Mouse (Mus musculus): ENCODE data around the gene Rfesd. TPM values are rescaled to one million over a fixed set of nuclear protein-coding genes. Genes with fewer than 3 reads are reported as not detected.

Gene Rfesd
- polyA plus RNA-seq (2015; fragmentation: Nextera tagmentation; extraction: Ambion mirVana), result 120 and 140 TPM in 2 replicates

DNA sequence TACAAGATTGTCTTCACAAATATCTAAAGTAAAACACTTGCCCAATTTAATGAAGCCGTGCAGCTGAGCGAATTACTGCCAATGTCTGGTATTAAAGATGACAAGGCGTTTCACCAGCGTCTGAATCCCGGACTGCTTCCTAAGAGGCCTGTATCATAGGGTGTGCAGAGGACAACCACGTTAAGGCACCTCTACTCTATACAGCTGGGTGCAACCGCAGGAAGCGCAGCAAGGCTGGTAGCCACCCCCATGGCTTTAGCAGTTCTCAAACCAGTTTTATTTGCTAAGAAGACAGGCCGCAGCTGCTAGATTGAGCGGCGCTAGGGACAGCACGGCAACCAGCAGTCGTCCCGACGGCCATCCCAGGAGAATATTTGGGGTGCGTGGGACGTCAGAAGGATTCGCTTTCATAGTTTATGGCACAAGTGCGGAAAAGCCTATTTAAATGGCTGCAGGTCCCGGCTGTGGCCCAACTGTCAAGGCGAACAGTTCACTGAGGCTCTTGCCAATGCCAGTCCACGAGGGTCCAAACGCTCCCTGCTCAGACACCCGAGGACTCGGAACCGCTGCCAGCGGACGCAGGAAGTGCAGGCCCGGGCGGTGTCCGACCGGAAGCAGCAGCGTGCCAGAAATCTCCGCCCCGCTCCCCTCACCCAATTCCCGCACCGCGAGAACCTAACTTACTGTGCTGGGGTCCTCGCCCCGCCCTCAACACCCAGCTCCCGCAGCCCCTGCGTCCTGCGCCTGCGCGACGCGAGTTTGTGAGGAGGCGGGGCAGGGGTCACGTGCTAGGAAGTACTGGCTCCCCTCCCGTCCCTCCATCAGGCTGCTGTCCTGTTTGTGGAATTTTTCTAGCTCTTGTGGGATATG, at the start of gene Rfesd:
TSS of gene Rfesd (minus strand) at position 746 of the 870 bp plus-strand sequence.
- H3K27me3 ChIP-seq (ENCODE audit: control insufficient read depth, insufficient read depth, low read depth, low read length), result no peaks in the 10 kb centered on the region
- ATAC-seq (ENCODE audit: low read depth), result peak; percentile 87
- peak within 1 kb of the TSS; percentile 96 for H3K27ac ChIP-seq (ENCODE audit: low read length)
- H3K4me2 ChIP-seq (ENCODE audit: low read depth, low read length), result peak within 1 kb of the TSS; percentile 82
- peak within 1 kb of the TSS; percentile 82 for H3K9ac ChIP-seq (ENCODE audit: low read depth, low read length)
- peaks cover 3% of the 10 kb centered on the region for H3K4me1 ChIP-seq (ENCODE audit: control insufficient read depth, low read depth, low read length)
- WGBS (ENCODE audit: insufficient replicate concordance), result under 1% methylated on average over 50 of the region's 50 CpGs
- H3K9me3 ChIP-seq (replicated peaks; ENCODE audit: control insufficient read depth, low read length), result no peaks in the 10 kb centered on the region
- H3K4me3 ChIP-seq (ENCODE audit: low read depth, low read length), result peak within 1 kb of the TSS; percentile 81
- H3K36me3 ChIP-seq (ENCODE audit: control insufficient read depth, insufficient read depth), result no peaks in the 10 kb centered on the region; the same call in 1 of the 2 replicates

DNA sequence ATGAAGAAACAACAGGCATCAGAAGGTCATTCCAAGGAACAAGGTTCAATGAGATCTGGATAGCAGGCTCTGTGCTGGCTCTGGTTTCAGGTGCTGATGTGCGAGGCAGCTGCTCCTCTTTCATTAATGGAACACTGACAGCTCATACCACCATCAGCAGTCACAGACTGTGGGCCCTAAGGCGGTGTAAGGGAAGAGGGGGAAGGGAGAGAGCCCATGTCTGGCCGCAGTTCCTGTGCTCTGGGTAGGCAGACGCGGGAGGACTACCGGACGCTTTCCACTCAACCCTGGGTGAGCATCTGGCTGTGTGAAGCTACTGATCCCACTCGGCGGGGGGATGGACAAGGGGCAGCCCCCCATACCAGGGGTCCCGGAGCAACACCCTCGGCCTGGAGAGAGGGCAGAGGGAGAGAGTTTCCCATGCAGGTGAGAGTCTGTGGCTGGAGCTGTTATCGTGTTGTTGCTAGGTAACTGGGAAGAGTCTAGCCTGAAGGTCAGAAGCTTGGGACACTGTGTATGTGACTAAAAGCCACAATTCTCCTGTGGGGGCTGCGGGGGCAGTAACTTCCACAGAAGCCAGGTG, 45.9 kb upstream of the Rfesd start:
- H3K4me2 ChIP-seq (ENCODE audit: low read depth, low read length), result no peak overlapping the region
- H3K4me3 ChIP-seq (ENCODE audit: low read depth, low read length), result no peak overlapping the region
- H3K36me3 ChIP-seq (ENCODE audit: control insufficient read depth, insufficient read depth), result no peaks in the 10 kb centered on the region; the same call in 1 of the 2 replicates
- H3K9me3 ChIP-seq (replicated peaks; ENCODE audit: control insufficient read depth, low read length), result no peaks in the 10 kb centered on the region
- H3K9ac ChIP-seq (ENCODE audit: low read depth, low read length), result no peak overlapping the region
- H3K27ac ChIP-seq (ENCODE audit: low read length), result no peak overlapping the region
- no peak for ATAC-seq (ENCODE audit: low read depth)
- H3K4me1 ChIP-seq (ENCODE audit: control insufficient read depth, low read depth, low read length), result no peaks in the 10 kb centered on the region
- WGBS (ENCODE audit: insufficient replicate concordance), result 79% methylated on average over 13 of the region's 13 CpGs
- H3K27me3 ChIP-seq (ENCODE audit: control insufficient read depth, insufficient read depth, low read depth, low read length), result no peaks in the 10 kb centered on the region

DNA sequence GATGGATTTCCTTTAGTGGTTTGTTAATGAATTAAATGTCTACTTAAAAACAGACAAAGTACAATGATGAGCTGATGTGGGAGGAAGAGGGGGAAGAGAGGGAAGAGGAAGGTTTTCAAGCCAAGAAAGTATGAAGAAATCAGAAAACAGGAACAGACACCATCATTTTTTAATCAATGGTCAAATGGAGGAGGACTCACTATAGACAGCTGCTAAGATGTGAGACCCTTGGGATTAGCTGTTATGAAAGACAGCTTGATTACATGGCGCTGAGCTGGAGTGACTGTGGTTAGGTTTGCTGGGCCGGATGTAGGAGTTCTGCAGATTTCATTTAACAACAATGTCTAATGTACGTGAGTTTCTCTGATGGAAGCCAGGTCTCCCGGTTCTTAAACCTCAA, 45.0 kb upstream of the Rfesd start:
- H3K36me3 ChIP-seq (ENCODE audit: control insufficient read depth, insufficient read depth), result no peaks in the 10 kb centered on the region; the same call in 1 of the 2 replicates
- 78% methylated on average over 4 of the region's 4 CpGs for WGBS (ENCODE audit: insufficient replicate concordance)
- no peak overlapping the region for H3K4me3 ChIP-seq (ENCODE audit: low read depth, low read length)
- no peaks in the 10 kb centered on the region for H3K4me1 ChIP-seq (ENCODE audit: control insufficient read depth, low read depth, low read length)
- no peak overlapping the region for H3K4me2 ChIP-seq (ENCODE audit: low read depth, low read length)
- no peaks in the 10 kb centered on the region for H3K9me3 ChIP-seq (replicated peaks; ENCODE audit: control insufficient read depth, low read length)
- H3K27me3 ChIP-seq (ENCODE audit: control insufficient read depth, insufficient read depth, low read depth, low read length), result no peaks in the 10 kb centered on the region
- ATAC-seq (ENCODE audit: low read depth), result no peak
- H3K27ac ChIP-seq (ENCODE audit: low read length), result no peak overlapping the region
- no peak overlapping the region for H3K9ac ChIP-seq (ENCODE audit: low read depth, low read length)

DNA sequence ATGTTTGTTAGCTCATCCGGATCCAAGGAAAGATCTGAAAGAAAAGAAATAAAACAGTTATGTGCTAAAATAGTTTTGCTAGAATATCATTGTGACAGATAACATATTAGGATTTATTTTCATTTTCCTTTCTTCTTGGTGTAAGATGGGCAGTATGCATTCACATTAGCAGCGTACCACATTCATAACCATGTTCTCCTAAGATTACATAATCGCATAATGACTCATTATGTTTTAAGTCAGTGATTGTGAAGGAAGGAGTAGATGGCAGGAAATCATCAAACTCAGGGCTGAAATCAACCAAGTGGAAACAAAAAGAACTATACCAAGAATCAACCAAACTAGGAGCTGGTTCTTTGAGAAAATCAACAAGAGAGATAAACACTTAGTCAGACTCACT, 44.0 kb upstream of the Rfesd start:
- Histone ChIP-seq H3K4me2 (ENCODE audit: low read depth, low read length) (no peak overlapping the region), H3K9me3 (replicated peaks; ENCODE audit: control insufficient read depth, low read length) (no peaks in the 10 kb centered on the region), H3K9ac (ENCODE audit: low read depth, low read length) (no peak overlapping the region), H3K4me3 (ENCODE audit: low read depth, low read length) (no peak overlapping the region), H3K27me3 (ENCODE audit: control insufficient read depth, insufficient read depth, low read depth, low read length) (0 out of 2 replicates have a peak, but pooled peaks cover under 1% of the 10 kb centered on the region), H3K27ac (ENCODE audit: low read length) (no peak overlapping the region), H3K36me3 (ENCODE audit: control insufficient read depth, insufficient read depth) (no peaks in the 10 kb centered on the region; the same call in 1 of the 2 replicates), H3K4me1 (ENCODE audit: control insufficient read depth, low read depth, low read length) (no peaks in the 10 kb centered on the region)
- ATAC-seq (ENCODE audit: low read depth), result no peak
- 77% methylated on average over 3 of the region's 3 CpGs for WGBS (ENCODE audit: insufficient replicate concordance)

DNA sequence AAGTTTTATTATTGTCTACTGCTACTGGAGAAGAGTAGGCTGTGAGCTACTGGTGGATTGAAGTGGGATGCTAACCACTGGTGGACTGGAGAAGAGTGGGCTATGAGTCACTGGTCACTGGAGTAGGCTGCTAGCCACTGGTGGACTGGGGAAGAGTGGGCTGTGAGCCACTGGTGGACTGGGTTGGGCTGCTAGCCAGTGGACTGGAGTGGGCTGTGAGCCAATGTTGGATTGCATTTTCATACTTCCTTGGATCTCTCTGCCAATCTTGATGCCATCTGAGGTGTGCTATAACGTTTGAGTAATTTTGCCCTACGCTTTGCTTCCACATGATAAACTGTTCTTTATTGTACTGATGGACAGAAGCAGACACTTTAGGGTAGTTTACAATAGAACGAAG, 43.6 kb upstream of the Rfesd start:
- no peak overlapping the region for H3K27ac ChIP-seq (ENCODE audit: low read length)
- 0 out of 2 replicates have a peak, but pooled peaks cover 2% of the 10 kb centered on the region for H3K27me3 ChIP-seq (ENCODE audit: control insufficient read depth, insufficient read depth, low read depth, low read length)
- H3K4me2 ChIP-seq (ENCODE audit: low read depth, low read length), result no peak overlapping the region
- H3K4me1 ChIP-seq (ENCODE audit: control insufficient read depth, low read depth, low read length), result no peaks in the 10 kb centered on the region; the same call in 1 of the 2 replicates
- no peaks in the 10 kb centered on the region; the same call in 1 of the 2 replicates for H3K36me3 ChIP-seq (ENCODE audit: control insufficient read depth, insufficient read depth)
- no peak overlapping the region for H3K9ac ChIP-seq (ENCODE audit: low read depth, low read length)
- H3K4me3 ChIP-seq (ENCODE audit: low read depth, low read length), result no peak overlapping the region
- no peak for ATAC-seq (ENCODE audit: low read depth)
- H3K9me3 ChIP-seq (replicated peaks; ENCODE audit: control insufficient read depth, low read length), result no peaks in the 10 kb centered on the region
- WGBS (ENCODE audit: insufficient replicate concordance), result 76% methylated on average over 3 of the region's 3 CpGs

- Histone ChIP-seq H3K27me3 (ENCODE audit: control insufficient read depth, insufficient read depth, low read depth, low read length) (peaks cover 19% of the 10 kb centered on the region), H3K4me3 (ENCODE audit: low read depth, low read length) (no peak overlapping the region)
- WGBS (ENCODE audit: insufficient replicate concordance), result 74% methylated on average over 4 of the region's 4 CpGs
Measured at GRCm38 (mm10) chr13:76059591-76059990, 41.1 kb upstream of the Rfesd start.

GRCm38 (mm10) chr13:76057267-76058069, 38.9 kb upstream of the Rfesd start:
- 56% methylated on average over 10 of the region's 10 CpGs for WGBS (ENCODE audit: insufficient replicate concordance)
- ATAC-seq (ENCODE audit: low read depth), result no peak
- Histone ChIP-seq H3K4me2 (ENCODE audit: low read depth, low read length) (peak overlapping the region; percentile 100), H3K9ac (ENCODE audit: low read depth, low read length) (no peak overlapping the region), H3K4me1 (ENCODE audit: control insufficient read depth, low read depth, low read length) (peaks cover 26% of the 10 kb centered on the region), H3K9me3 (replicated peaks; ENCODE audit: control insufficient read depth, low read length) (no peaks in the 10 kb centered on the region), H3K27me3 (ENCODE audit: control insufficient read depth, insufficient read depth, low read depth, low read length) (peaks cover 19% of the 10 kb centered on the region), H3K4me3 (ENCODE audit: low read depth, low read length) (peak overlapping the region; percentile 70; the same call in 1 of the 2 replicates), H3K27ac (ENCODE audit: low read length) (no peak overlapping the region), H3K36me3 (ENCODE audit: control insufficient read depth, insufficient read depth) (no peaks in the 10 kb centered on the region; the same call in 1 of the 2 replicates)

More at GRCm38 (mm10) chr13:76059591-76059990, 41.1 kb upstream of the Rfesd start:
- no peak for ATAC-seq (ENCODE audit: low read depth)
- no peaks in the 10 kb centered on the region; the same call in 1 of the 2 replicates for H3K36me3 ChIP-seq (ENCODE audit: control insufficient read depth, insufficient read depth)
- no peaks in the 10 kb centered on the region for H3K9me3 ChIP-seq (replicated peaks; ENCODE audit: control insufficient read depth, low read length)
- H3K27ac ChIP-seq (ENCODE audit: low read length), result no peak overlapping the region
- H3K4me1 ChIP-seq (ENCODE audit: control insufficient read depth, low read depth, low read length), result peaks cover 24% of the 10 kb centered on the region
- no peak overlapping the region for H3K9ac ChIP-seq (ENCODE audit: low read depth, low read length)
- H3K4me2 ChIP-seq (ENCODE audit: low read depth, low read length), result no peak overlapping the region

- no peak for ATAC-seq (ENCODE audit: low read depth)
- Histone ChIP-seq H3K4me2 (ENCODE audit: low read depth, low read length) (peak within 1 kb of the TSS; percentile 100), H3K4me3 (ENCODE audit: low read depth, low read length) (peak within 1 kb of the TSS; percentile 70), H3K36me3 (ENCODE audit: control insufficient read depth, insufficient read depth) (no peaks in the 10 kb centered on the region), H3K4me1 (ENCODE audit: control insufficient read depth, low read depth, low read length) (peaks cover 26% of the 10 kb centered on the region), H3K9me3 (replicated peaks; ENCODE audit: control insufficient read depth, low read length) (no peaks in the 10 kb centered on the region), H3K9ac (ENCODE audit: low read depth, low read length) (peak within 1 kb of the TSS; percentile 59), H3K27me3 (ENCODE audit: control insufficient read depth, insufficient read depth, low read depth, low read length) (peaks cover 19% of the 10 kb centered on the region), H3K27ac (ENCODE audit: low read length) (peak within 1 kb of the TSS; percentile 74)
- 19% methylated on average over 10 of the region's 10 CpGs for WGBS (ENCODE audit: insufficient replicate concordance)
Measured at GRCm38 (mm10) chr13:76056896-76057266, 38.4 kb upstream of the Rfesd start, which contains the start of gene Gpr150. Gene Gpr150 (minus strand): TSS chr13:76056996.

Measured in liver, embryonic 16.5 days (tissue).